Mouse (Mus musculus) embryonic stem cell, embryonic (primary cell): Measurements from ENCODE around the gene Foxp1.

ENCODE experiments used
- CTCF ChIA-PET, 4 experiments: fragments of 300-600 bp in 2 of 4; fragments of 350-600 bp in 2 of 4; sonication (Branson Sonifier 250); formaldehyde crosslinking; loops; one replicate each; lab custom pipeline; 2022; ENCODE audit warnings: inconsistent platforms in 2 of 4; lab: Charles Lee
- POLR2A ChIA-PET, 4 experiments: fragments of 300-600 bp in 2 of 4; fragments of 350-600 bp in 2 of 4; sonication (Branson Sonifier 250); formaldehyde crosslinking; loops; one replicate each; lab custom pipeline; 2022; ENCODE audit warnings: antibody characterized with exemption in 4 of 4, inconsistent platforms in 1 of 4; lab: Charles Lee

The Foxp1 gene

GRCm38 (mm10) chr6:99020570-99021444 is 501.7 kb downstream of the Foxp1 start:
- POLR2A ChIA-PET = no interaction called here

GRCm38 (mm10) chr6:99019716-99020115 is 502.8 kb downstream of the Foxp1 start:
- ChIA-PET CTCF (interaction anchor here in 1 of 4 experiments (0.6 kb wide), 1 partner anchor 21 kb away, joined by 3 read pairs; no protein-coding TSS in a partner anchor), POLR2A (no interaction called here)

More at GRCm38 (mm10) chr6:99020570-99021444, 501.7 kb downstream of the Foxp1 start:
- CTCF ChIA-PET = no interaction called here

DNA sequence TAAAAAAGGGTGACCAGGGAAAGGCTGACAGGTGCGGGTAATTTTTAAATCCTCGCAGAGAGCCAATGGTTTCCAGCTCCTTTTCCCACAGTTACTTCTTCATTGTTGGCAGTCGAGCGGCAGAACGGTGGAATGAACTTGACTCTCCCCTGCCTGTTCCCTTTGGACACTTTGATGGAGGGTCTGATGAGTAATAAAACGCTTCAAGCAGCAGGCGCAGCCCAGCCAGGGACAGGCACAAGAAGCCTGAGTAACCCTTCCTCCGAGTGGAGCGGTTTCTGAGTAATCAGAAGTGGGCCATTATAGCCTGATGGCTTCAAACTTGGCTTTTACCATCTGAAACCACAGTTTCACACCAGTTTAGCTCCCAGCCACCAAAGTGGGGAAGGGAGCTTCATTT is 503.3 kb downstream of the Foxp1 start:
- ChIA-PET CTCF (interaction anchor here in 1 of 4 experiments (0.6 kb wide), 1 partner anchor 21 kb away, joined by 3 read pairs; no protein-coding TSS in a partner anchor), POLR2A (interaction anchor here in 1 of 4 experiments (1.9 kb wide), 1 partner anchor 16 kb away, joined by 4 read pairs; no protein-coding TSS in a partner anchor)

DNA sequence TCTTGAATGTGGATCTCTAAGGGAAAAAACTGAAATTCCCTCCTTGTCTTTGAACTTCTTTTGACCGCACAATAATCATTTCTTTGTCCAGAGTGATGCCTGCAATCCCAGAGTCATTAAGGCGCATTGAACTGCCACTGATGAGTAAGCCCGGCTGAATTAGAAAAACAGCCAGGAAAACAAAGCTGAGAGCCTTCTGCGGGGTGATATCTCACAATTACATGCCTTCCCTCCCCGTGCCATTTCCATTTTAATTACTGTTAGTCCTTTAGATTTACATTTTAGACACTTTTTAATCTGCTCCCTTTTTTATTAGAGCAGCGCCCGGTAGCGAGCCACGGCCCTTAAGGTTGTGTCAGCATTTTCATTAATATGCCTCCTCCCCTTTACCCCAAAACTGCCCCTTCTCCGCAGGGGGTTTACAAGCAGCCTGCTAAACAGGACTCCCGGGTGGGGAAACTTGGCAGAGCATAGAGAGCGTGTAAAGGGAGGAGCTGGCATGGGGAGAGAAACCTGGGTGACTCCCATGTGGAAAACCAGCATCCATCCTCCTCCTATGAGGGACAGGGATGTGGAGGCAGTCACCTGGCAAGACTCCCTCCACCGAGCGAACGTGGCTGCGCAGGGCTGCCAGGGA is 508.5 kb downstream of the Foxp1 start:
- CTCF ChIA-PET = interaction anchor here in 2 of 4 experiments (0.6 to 0.9 kb wide), 2 partner anchors 17 to 42 kb away, joined by 5 to 6 read pairs; no protein-coding TSS in a partner anchor
- POLR2A ChIA-PET = interaction anchor here in 2 of 4 experiments (0.5 to 1.5 kb wide), 2 partner anchors 9 to 14 kb away, joined by 3 to 8 read pairs; no protein-coding TSS in a partner anchor

- CTCF ChIA-PET = interaction anchor here in 1 of 4 experiments (0.6 kb wide), 1 partner anchor 18 kb away, joined by 6 read pairs; no protein-coding TSS in a partner anchor
- POLR2A ChIA-PET = interaction anchor here in 3 of 4 experiments (0.5 to 1.5 kb wide), 4 partner anchors 8 to 146 kb away, joined by 3 to 8 read pairs (median 3); no protein-coding TSS in a partner anchor
These were observed 509.2 kb downstream of the Foxp1 start for GRCm38 (mm10) chr6:99013119-99013865.

DNA sequence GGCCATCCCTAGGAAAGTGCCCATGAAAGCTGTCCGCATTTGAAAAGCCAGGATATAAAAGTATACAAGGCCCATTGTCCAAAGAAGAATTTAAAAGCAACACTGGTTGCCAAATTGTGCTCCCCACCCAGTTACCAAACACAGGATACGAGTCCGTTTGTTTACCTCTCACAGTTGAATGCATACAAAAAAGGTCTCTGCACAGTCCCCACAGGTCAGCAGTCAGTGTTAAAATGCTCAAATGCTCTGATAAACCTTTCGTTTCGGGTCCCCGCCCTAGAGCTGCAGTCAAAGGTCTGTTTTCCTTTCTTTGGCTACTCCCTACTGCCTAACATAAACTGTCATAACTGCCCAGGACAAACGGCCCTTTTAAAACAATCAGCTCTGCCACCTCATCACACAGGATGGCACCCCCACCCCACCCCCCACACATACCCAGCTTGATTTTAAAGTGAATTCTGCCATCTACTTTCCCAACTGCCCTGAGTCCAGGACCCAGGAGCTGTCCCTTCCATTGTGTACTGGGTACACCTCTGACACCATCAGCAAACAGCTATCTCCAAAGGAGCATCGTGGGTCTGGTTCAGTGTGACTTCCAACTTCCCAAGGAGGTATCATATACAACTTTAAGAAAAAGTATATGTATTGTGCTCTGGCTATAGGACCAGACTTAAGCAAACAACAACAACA is 510.5 kb downstream of the Foxp1 start:
- POLR2A ChIA-PET = interaction anchor here in 3 of 4 experiments (0.6 to 1.5 kb wide), 4 partner anchors 13 to 398 kb away, joined by 3 to 7 read pairs (median 3); no protein-coding TSS in a partner anchor
- CTCF ChIA-PET = interaction anchor here in 3 of 4 experiments (0.6 to 0.7 kb wide), 4 partner anchors 122 to 1595 kb away, joined by 3 to 10 read pairs (median 5); no protein-coding TSS in a partner anchor

- ChIA-PET POLR2A (interaction anchor here in 1 of 4 experiments (0.7 kb wide), 1 partner anchor 18 kb away, joined by 5 read pairs; no protein-coding TSS in a partner anchor), CTCF (interaction anchor here in 1 of 4 experiments (1.7 kb wide), 1 partner anchor 10 kb away, joined by 3 read pairs; no protein-coding TSS in a partner anchor)
These were observed 512.8 kb downstream of the Foxp1 start for GRCm38 (mm10) chr6:99009771-99010170.

GRCm38 (mm10) chr6:99008565-99008964 is 514.0 kb downstream of the Foxp1 start:
- POLR2A ChIA-PET = interaction anchor here in 1 of 4 experiments (1.4 kb wide), 1 partner anchor 16 kb away, joined by 4 read pairs; no protein-coding TSS in a partner anchor
- CTCF ChIA-PET = interaction anchor here in 1 of 4 experiments (1.7 kb wide), 1 partner anchor 8 kb away, joined by 3 read pairs; no protein-coding TSS in a partner anchor

GRCm38 (mm10) chr6:99007542-99007941 is 515.0 kb downstream of the Foxp1 start:
- ChIA-PET POLR2A (interaction anchor here in 1 of 4 experiments (0.7 to 1.3 kb wide), 3 partner anchors 16 to 22 kb away, joined by 3 read pairs; no protein-coding TSS in a partner anchor), CTCF (interaction anchor here in 1 of 4 experiments (1.1 kb wide), 1 partner anchor 19 kb away, joined by 3 read pairs; no protein-coding TSS in a partner anchor)

DNA sequence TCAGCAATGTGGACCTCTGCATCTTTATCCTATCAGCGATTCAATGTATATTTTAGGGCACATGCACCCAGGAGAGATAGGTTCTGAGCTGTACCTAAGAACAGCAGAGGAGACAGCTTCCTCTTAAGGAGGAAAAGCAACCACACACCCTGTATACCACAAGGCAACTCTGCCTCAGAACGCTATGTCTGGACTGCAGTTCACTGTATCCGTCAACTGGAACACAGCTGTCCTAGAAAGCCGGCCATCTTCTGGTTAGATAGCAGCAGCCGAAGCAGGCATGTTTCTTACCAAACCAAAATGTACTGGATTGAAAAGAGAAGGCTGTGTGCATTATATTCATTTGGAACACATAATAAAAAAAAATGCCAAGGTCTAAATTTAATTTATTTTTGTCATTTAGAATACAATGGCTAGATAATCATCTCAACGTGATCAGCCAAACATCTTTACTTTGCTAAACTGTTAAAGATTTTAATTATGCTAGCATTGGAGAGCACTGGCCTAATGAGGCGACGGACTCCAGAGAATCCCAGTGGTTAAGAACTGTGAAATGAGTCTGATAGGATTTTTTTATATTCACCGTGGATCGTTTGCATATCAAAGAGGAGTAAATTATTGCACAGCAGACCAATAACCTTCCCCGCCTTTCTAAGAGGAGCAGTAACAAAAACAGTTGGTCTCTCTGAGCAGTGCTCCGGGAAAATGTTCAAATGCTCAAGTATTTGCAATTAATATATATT is 518.1 kb downstream of the Foxp1 start:
- ChIA-PET POLR2A (interaction anchor here in 1 of 4 experiments (0.6 to 1.3 kb wide), 4 partner anchors 9 to 378 kb away, joined by 3 to 4 read pairs (median 4); no protein-coding TSS in a partner anchor), CTCF (no interaction called here)

- ChIA-PET CTCF (interaction anchor here in 1 of 4 experiments (0.7 kb wide), 1 partner anchor 31 kb away, joined by 3 read pairs; no protein-coding TSS in a partner anchor), POLR2A (interaction anchor here in 3 of 4 experiments (0.6 to 1.1 kb wide), 4 partner anchors 13 to 1591 kb away, joined by 3 to 4 read pairs (median 4); no protein-coding TSS in a partner anchor)
These were observed 519.3 kb downstream of the Foxp1 start for GRCm38 (mm10) chr6:99003108-99003709.

GRCm38 (mm10) chr6:99001637-99002036 is 520.9 kb downstream of the Foxp1 start:
- ChIA-PET POLR2A (no interaction called here), CTCF (no interaction called here)

GRCm38 (mm10) chr6:98998971-98999932 is 523.3 kb downstream of the Foxp1 start:
- CTCF ChIA-PET = interaction anchor here in 3 of 4 experiments (0.6 to 1.4 kb wide), 3 partner anchors 10 to 948 kb away, joined by 3 to 5 read pairs (median 4); no protein-coding TSS in a partner anchor
- POLR2A ChIA-PET = interaction anchor here in 1 of 4 experiments (0.6 kb wide), 1 partner anchor 14 kb away, joined by 8 read pairs; no protein-coding TSS in a partner anchor

DNA sequence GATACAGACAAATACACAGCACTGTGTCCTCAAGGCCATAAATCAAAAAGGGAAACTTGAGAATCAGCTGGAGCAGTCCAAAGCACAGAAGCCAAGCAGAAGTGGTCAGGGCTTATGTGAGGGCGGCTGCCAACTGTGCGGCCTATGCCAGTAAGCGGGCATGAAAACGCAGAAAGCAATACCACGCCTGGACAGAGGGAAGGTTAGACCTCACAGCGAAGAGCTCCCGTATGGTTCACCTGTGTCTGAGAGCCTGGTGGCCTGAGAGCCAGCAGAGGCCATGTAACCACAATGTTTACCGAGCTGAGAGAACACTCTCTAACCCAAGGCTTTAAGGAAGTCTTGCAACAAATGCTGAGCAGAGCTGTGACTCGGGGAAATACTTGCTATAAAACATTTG is 524.8 kb downstream of the Foxp1 start:
- CTCF ChIA-PET = no interaction called here
- POLR2A ChIA-PET = interaction anchor here in 1 of 4 experiments (1.0 kb wide), 1 partner anchor 207 kb away, joined by 3 read pairs; no protein-coding TSS in a partner anchor
